Mouse (Mus musculus) lung, embryonic 16.5 days (tissue): ENCODE data around the gene Cks1b. TPM values are rescaled to one million over a fixed set of nuclear protein-coding genes. Genes with fewer than 3 reads are reported as not detected.

Experiments
- ATAC-seq: fragments of 200-750 bp; cut with Nextera tagmentation; 2 replicates; pipeline ENCODE4 v1.8.0; 2017; ENCODE audit warnings: low read depth, mild to moderate bottlenecking, moderate library complexity
- H3K27ac ChIP-seq: fragments of 300-500 bp; sonication (generic); 2 replicates; pipeline ENCODE4 v1.5.1; 2014; ENCODE audit warnings: mild to moderate bottlenecking, control low read depth, low read length
- H3K27me3 ChIP-seq: fragments of 300-500 bp; sonication (generic); 2 replicates; pipeline ENCODE4 v1.6.1; 2014; ENCODE audit warnings: low read depth, low read length, mixed read lengths; ENCODE audit not compliant: control insufficient read depth, insufficient read depth
- H3K36me3 ChIP-seq: fragments of 300-500 bp; sonication (generic); 2 replicates; pipeline ENCODE4 v1.6.1; 2014; ENCODE audit warnings: low read length; ENCODE audit not compliant: control insufficient read depth, insufficient read depth
- H3K4me1 ChIP-seq: fragments of 300-500 bp; sonication (generic); replicated peaks from 2 replicates; pipeline ENCODE4 v1.6.1; 2014; ENCODE audit warnings: low read length, mixed read lengths; ENCODE audit not compliant: control insufficient read depth, insufficient read depth
- H3K4me2 ChIP-seq: fragments of 300-500 bp; sonication (generic); 2 replicates; pipeline ENCODE4 v1.6.1; 2014; ENCODE audit warnings: low read depth, low read length, control low read depth
- H3K4me3 ChIP-seq: fragments of 300-500 bp; sonication (generic); 2 replicates; pipeline ENCODE4 v1.5.1; 2014; ENCODE audit warnings: mild to moderate bottlenecking, low read length, control low read depth
- H3K9ac ChIP-seq: fragments of 300-500 bp; sonication (generic); 2 replicates; pipeline ENCODE4 v1.6.1; 2014; ENCODE audit warnings: low read length, control low read depth
- H3K9me3 ChIP-seq: fragments of 300-500 bp; sonication (generic); 2 replicates; pipeline ENCODE4 v1.6.1; 2016; ENCODE audit warnings: low read length; ENCODE audit not compliant: control insufficient read depth
- WGBS: fragments of 180-500 bp; shearing (Covaris S2); extraction: QIAGEN DNeasy Blood & Tissue Kit; methylation state at CpG from one replicate; pipeline ENCODE4 v1.1.7; 2014; 5-methylcytosine and 5-hydroxymethylcytosine counted together
- polyA plus RNA-seq: library from polyadenylated mRNA; unstranded; fragments of >200 nt; fragmentation: Nextera tagmentation; extraction: Ambion mirVana; gene quantifications from 2 replicates; pipeline ENCODE4 v1.2.1, GENCODE M21; 2015

Gene Cks1b
- polyA plus RNA-seq, 1 experiment from 2014 or later = 518 TPM

GRCm38 (mm10) chr3:89448720-89449537, 30.7 kb upstream of the Cks1b start:
- no peaks in the 10 kb centered on the region for H3K27me3 ChIP-seq
- WGBS = 45% methylated on average over 13 of the region's 13 CpGs
- no peaks in the 10 kb centered on the region for H3K36me3 ChIP-seq
- peak overlapping the region; percentile 19; the same call in 1 of the 2 replicates for H3K27ac ChIP-seq
- H3K4me2 ChIP-seq = peak overlapping the region; percentile 4
- H3K9me3 ChIP-seq = no peaks in the 10 kb centered on the region
- no peak overlapping the region for H3K9ac ChIP-seq
- H3K4me3 ChIP-seq = no peak overlapping the region
- H3K4me1 ChIP-seq = peaks cover 23% of the 10 kb centered on the region
- peak; percentile 82 for ATAC-seq

- Histone ChIP-seq H3K4me3 (no peak overlapping the region), H3K4me2 (no peak overlapping the region), H3K27me3 (no peaks in the 10 kb centered on the region), H3K9ac (no peak overlapping the region), H3K9me3 (no peaks in the 10 kb centered on the region), H3K4me1 (peaks cover 12% of the 10 kb centered on the region), H3K36me3 (no peaks in the 10 kb centered on the region; the same call in 1 of the 2 replicates), H3K27ac (no peak overlapping the region)
- no peak for ATAC-seq
- 83% methylated on average over 2 of the region's 2 CpGs for WGBS
These were observed 22.5 kb upstream of the Cks1b start for GRCm38 (mm10) chr3:89440691-89441090.

- H3K36me3 ChIP-seq = peaks cover 20% of the 10 kb centered on the region
- H3K27ac ChIP-seq = peak overlapping the region; percentile 39
- no peak for ATAC-seq
- H3K4me2 ChIP-seq = peak overlapping the region; percentile 59
- peak overlapping the region; percentile 67 for H3K4me3 ChIP-seq
- no peaks in the 10 kb centered on the region for H3K9me3 ChIP-seq
- peak overlapping the region; percentile 73 for H3K9ac ChIP-seq
- 32% methylated on average over 5 of the region's 5 CpGs for WGBS
- no peaks in the 10 kb centered on the region for H3K27me3 ChIP-seq
- H3K4me1 ChIP-seq = peaks cover 12% of the 10 kb centered on the region
These were observed 19.1 kb upstream of the Cks1b start for GRCm38 (mm10) chr3:89437269-89437668.

GRCm38 (mm10) chr3:89436176-89437113, 18.3 kb upstream of the Cks1b start, which contains the start of gene Pbxip1:
Pbxip1 (plus strand) TSS chr3:89436706.
- Histone ChIP-seq H3K4me1 (peaks cover 15% of the 10 kb centered on the region), H3K27ac (peak within 1 kb of the TSS; percentile 39), H3K9me3 (no peaks in the 10 kb centered on the region), H3K36me3 (peaks cover 20% of the 10 kb centered on the region), H3K4me2 (peak within 1 kb of the TSS; percentile 59), H3K4me3 (peak within 1 kb of the TSS; percentile 67), H3K9ac (peak within 1 kb of the TSS; percentile 73), H3K27me3 (no peaks in the 10 kb centered on the region)
- ATAC-seq = peak; percentile 92
- WGBS = 5% methylated on average over 16 of the region's 16 CpGs

DNA sequence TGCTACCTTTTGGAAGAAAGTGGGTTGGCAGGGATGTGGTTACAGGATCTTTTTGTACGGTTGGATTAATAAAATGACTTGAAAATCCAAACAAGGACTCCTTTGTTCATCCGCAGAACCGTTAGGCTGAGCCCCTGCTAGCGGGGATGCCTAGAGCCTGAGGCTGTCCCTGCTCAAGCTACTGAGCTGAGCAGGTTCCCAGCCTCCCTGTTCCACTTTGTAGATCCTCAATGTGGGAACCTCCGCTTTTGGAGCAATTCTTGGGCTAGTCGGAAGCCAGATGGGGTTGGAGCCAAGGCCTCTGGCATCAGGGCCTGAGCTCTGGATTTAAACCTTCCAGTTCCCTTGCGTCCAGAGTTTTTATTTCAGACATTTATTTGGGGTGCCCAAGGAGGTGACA, 16.9 kb upstream of the Cks1b start:
- no peak overlapping the region for H3K4me3 ChIP-seq
- H3K9ac ChIP-seq = no peak overlapping the region
- no peak for ATAC-seq
- peaks cover 20% of the 10 kb centered on the region for H3K36me3 ChIP-seq
- peaks cover 21% of the 10 kb centered on the region for H3K4me1 ChIP-seq
- no peaks in the 10 kb centered on the region for H3K27me3 ChIP-seq
- 68% methylated on average over 7 of the region's 7 CpGs for WGBS
- H3K9me3 ChIP-seq = no peaks in the 10 kb centered on the region
- no peak overlapping the region for H3K27ac ChIP-seq
- no peak overlapping the region for H3K4me2 ChIP-seq

DNA sequence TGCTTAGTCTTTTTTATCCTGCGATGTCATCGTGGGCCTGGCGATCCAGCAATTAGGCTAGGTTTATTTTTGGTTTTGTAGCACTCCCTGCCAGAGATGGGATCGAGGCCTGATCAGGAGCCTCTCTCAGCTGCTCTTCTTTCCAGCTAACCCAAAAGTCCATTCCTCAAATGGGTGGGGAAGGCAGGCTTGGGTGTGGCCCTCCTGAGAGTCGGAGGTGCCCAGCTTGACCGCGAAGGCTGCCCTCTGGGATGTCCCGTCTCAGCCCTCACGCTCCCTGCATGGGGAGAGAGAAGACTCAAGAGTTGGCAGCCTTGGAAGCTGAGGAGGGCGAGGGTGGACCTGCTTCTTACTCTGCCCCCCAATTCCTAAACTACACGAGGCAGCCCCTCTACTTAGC, 16.3 kb upstream of the Cks1b start:
- H3K27ac ChIP-seq = no peak overlapping the region
- H3K27me3 ChIP-seq = no peaks in the 10 kb centered on the region
- no peak overlapping the region for H3K4me3 ChIP-seq
- 76% methylated on average over 11 of the region's 11 CpGs for WGBS
- no peaks in the 10 kb centered on the region for H3K9me3 ChIP-seq
- no peak overlapping the region for H3K9ac ChIP-seq
- peaks cover 20% of the 10 kb centered on the region for H3K36me3 ChIP-seq
- H3K4me2 ChIP-seq = no peak overlapping the region
- peaks cover 21% of the 10 kb centered on the region for H3K4me1 ChIP-seq
- ATAC-seq = no peak

DNA sequence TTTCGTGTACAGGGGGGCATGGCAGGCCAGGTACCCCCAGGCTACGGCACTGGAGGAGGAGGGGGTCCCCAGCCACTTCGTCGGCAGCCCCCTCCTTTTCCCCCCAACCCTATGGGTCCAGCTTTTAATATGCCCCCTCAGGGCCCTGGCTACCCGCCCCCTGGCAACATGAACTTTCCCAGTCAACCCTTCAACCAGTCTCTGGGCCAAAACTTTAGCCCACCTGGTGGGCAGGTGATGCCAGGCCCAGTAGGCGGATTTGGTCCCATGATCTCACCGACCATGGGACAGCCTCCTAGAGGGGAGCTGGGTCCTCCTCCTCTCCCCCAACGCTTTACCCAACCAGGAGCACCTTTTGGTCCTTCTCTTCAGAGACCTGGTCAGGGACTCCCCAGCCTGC, 14.4 kb upstream of the Cks1b start:
- no peak for ATAC-seq
- Histone ChIP-seq H3K9ac (no peak overlapping the region), H3K4me1 (peaks cover 21% of the 10 kb centered on the region), H3K4me3 (no peak overlapping the region), H3K9me3 (no peaks in the 10 kb centered on the region), H3K36me3 (peaks cover 20% of the 10 kb centered on the region), H3K27me3 (no peaks in the 10 kb centered on the region), H3K27ac (no peak overlapping the region), H3K4me2 (no peak overlapping the region)
- WGBS = 95% methylated on average over 8 of the region's 8 CpGs

- Histone ChIP-seq H3K4me3 (peak within 1 kb of the TSS; percentile 95), H3K4me1 (peaks cover 9% of the 10 kb centered on the region), H3K9me3 (no peaks in the 10 kb centered on the region), H3K4me2 (peak within 1 kb of the TSS; percentile 70), H3K36me3 (peaks cover 36% of the 10 kb centered on the region), H3K9ac (peak within 1 kb of the TSS; percentile 99), H3K27ac (peak within 1 kb of the TSS; percentile 93), H3K27me3 (no peaks in the 10 kb centered on the region)
- 2% methylated on average over 68 of the region's 68 CpGs for WGBS
- peak; percentile 99 for ATAC-seq
These were observed 12.3 kb upstream of the Cks1b start, which contains the start of gene Pygo2 for GRCm38 (mm10) chr3:89430171-89431159. Pygo2 (plus strand) TSS chr3:89430214.
